Mouse (Mus musculus) T-cell, adult 66 days (primary cell): Measurements from ENCODE around the gene Klra4. TPM values are rescaled to one million over a fixed set of nuclear protein-coding genes. Genes with fewer than 3 reads are reported as not detected.

ENCODE experiments used
- total RNA-seq, 2 experiments: library from RNA; stranded (reverse); gene quantifications; 3 replicates in 1 of 2; 4 replicates in 1 of 2; pipeline ENCODE4 v1.2.4; 2023

The Klra4 gene
- 1 to 10 TPM in 1 of 2 experiments, not detected in 1; 1.0 TPM for total RNA-seq

GRCm38 (mm10) chr6:130067171-130067570, at the start of gene Klra4:
Klra4 (minus strand) TSS chr6:130067271.

GRCm38 (mm10) chr6:130026854-130027253, 40.2 kb downstream of the Klra4 start, which contains the start of gene Klra6:
Klra6 (minus strand) TSS chr6:130026954.

Other genes with a start within 250 kb of the Klra4 start
- gene Gm17631, start 204.6 kb downstream of the Klra4 start, total RNA-seq = not detected
- 1 to 10 TPM in 1 of 2 experiments, under 1 TPM in 1; 0.83 to 1.3 TPM for gene Klra17, start 190.6 kb downstream of the Klra4 start, total RNA-seq
- not detected for gene Klra5, start 149.6 kb downstream of the Klra4 start, total RNA-seq
- 1 to 10 TPM; 1.6 to 3.2 TPM for gene Klra6, start 40.3 kb downstream of the Klra4 start, total RNA-seq
- gene Klra8, start 62.6 kb upstream of the Klra4 start, total RNA-seq = 1 to 10 TPM in 1 of 2 experiments, not detected in 1; 1.3 TPM
- gene Klra9, start 125.8 kb upstream of the Klra4 start, total RNA-seq = not detected
- 1 to 10 TPM in 1 of 2 experiments, not detected in 1; 2.1 TPM for gene Klra7, start 166.1 kb upstream of the Klra4 start, total RNA-seq
- 1 to 10 TPM in 1 of 2 experiments, not detected in 1; 1.2 TPM for gene Klra10, start 214.7 kb upstream of the Klra4 start, total RNA-seq